Mouse (Mus musculus): ENCODE data around the gene Nt5c3b.

Gene Nt5c3b

DNA sequence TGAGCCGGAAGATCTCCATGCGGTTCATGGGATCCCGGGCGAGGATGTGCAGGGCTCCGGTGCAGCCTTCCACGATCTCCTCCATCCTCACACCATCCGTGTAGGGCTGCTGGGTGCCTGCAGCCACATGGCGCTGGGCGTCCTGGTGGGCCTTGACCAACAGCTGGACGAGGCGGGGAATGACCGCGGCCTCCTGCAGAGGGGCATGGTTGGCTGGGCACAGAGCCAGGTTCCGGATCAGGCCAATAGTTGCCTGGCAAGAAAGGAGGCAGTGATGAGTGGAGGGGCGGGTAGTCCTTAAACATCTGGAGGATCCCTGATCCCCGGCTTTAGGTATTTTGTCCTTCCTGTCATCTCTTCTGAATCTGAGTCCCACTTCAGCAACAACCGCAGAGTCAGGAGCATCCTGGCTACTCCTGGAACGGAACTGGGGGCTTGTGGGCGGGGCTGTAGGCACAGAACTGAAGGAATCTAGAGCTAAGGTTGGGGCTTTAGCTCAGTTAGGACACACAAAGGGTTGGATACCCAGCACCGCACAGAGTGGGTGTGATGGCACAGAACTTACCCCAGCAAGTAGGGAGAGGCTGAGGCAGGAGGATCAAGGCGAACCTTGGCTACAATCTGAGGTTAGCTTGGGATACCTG lies 64.7 kb downstream of the Nt5c3b start:
- no peak for DNase-seq

GRCm38 (mm10) chr11:100376005-100376404 lies 65.6 kb downstream of the Nt5c3b start:
- no peak for DNase-seq

- DNase-seq, result no peak
These were observed 66.5 kb downstream of the Nt5c3b start for GRCm38 (mm10) chr11:100375127-100375526.

Measured in liver (tissue).